Mouse (Mus musculus) brain, adult 2 months (tissue): ENCODE data around the gene Fgfr2.

Source experiments
- DNase-seq: peaks from one replicate; pipeline ENCODE4 v3.0.0; 2011; ENCODE audit warnings: low read depth, low spot score

Fgfr2 gene

DNA sequence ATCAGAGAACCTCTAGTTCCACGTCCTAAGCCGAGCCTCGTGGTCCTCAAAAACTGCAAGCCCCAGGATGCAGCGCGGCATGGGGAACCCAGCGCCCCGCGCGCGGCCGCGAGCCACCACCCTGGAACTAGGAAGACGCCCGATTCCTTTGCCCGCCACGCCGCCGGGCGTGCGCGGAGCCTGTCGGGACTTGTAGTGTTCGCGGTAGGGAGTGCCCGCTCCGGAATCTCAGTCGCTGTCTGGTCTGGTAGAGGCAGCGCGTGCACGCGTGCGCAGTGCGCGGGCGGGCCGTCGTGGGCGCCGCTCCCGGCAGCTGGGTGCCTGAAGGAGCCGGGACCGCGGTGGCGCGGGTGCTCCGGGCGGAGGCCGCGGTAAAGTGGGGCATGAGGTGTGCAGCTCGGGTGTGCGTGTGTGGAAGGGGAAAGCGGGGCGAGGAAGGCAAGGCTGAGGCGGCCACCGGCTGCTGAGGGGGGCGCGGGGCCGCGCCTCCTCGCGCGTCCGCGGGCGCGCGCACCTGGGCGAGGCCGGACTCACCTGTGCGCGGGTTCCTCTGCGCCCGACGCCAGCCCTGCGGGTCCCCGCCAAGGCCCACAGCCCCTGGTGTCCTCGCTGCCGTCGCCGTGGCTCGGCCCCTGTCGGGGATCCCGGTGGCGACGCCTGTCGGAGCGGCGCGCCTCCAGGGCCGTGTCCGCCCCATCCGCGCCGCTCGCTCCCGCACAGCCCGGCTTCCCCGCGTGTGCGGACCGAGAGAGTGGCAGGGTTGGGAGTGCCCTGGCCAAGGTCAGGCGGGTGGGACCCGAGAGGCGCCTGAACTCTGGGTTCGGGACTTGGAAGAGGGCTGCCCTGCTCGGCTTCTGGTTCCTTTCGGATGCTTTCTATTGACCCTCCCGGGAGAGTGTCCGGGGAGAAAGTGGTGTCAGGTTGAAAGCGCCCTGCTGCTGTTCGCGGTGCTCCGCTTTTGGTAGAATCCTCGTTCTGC lies 2257.2 kb downstream of the Fgfr2 start, which contains the start of gene Plekha1:
Gene Plekha1 (plus strand): TSS at position 144 of the 979 bp plus-strand sequence.
- DNase-seq: peak; percentile 100

DNA sequence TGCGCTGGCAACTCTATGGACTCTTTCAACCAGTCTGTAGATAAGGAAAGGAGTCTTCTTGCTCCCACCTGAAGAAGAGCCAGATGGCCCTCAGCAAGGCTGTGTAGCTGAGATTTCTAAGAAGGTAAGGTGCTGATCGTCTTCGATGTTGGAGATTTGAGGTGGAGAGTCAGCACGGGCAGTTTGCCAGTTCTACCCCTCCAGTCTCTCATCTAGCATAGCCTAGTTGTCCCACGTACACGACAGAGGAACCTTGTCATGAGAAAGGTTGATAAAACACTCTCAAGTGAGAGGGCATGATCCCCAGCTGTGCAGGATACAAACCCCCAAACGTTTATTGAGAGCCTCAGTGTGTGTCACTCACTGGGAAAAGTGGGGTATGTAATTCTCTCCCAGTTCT lies 2258.4 kb downstream of the Fgfr2 start:
- DNase-seq: no peak

DNA sequence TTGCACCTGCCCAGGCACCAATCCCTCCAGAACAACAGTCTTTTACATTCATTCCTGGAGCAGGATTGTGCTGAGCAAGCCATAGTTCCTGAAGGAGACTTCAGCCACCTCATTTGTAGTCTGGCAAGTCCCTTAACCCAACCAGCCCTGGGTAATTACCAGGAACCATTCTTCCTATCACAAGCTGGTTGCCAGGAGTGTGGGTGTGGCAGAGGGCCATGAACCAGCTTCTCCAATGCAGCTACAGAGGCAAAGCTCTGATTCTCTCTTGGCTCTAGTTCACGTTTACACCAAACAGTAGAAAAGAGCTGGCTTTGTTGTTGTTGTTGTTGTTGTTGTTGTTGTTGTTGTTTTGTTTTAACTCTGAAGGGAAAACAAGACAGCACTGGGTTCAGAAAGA lies 2260.6 kb downstream of the Fgfr2 start:
- peak; percentile 52 for DNase-seq

DNA sequence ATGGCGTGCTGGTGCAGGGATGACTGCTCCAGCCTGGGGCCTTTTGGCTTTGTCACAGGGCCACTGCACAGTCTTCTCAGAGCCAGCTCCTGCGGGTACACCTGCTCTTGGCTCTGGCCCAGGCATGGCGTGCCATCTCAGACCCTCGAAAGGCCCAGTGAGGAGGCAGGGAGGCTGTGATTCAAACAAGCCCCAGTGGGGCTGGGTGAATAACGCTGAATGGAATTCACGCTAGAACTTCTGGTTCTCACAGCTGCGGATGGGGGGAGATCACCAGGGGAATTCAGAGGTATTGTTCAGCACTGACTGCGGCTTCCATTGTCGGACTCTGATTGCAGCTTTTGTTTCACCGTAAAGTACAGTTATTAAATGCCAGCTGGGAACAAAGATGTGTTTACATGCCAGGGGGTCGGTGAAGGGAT lies 2262.4 kb downstream of the Fgfr2 start:
- DNase-seq: peak; percentile 89

DNA sequence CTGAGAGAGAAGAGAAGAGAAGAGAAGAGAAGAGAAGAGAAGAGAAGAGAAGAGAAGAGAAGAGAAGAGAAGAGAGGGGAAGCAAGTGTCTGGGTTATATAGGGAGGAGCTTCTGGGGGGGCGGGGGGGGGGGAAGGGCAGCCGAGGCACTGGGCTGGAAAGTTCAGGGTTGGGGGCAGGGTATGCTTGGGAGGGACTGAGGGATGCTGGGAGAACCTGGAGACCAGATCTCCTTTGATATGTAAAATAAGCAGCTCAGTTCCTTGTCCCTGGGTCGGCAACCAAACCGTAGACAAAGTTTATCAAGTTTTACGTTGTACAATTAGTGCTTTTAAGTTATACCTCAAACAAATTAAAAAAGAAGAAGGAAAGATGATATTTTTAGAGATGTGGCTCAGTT lies 2263.2 kb downstream of the Fgfr2 start:
- DNase-seq: no peak

DNA sequence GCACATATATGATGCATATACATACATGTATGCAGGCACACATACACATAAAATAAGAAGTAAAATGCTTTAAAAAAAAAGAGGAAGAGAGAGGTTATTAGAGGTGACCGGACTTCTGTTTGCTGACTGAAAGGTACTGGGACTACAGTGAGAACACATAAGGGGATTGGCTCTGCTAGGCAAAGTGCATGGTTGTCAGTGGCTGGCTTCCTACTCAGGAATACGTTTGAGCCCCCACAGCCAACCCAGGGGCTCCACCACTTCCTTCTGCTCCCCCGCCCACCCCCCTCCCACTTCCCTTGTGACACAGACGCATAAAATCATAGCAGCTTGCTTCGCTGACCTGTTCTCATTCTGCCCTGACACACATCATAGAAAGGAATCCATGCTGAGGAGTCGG lies 2265.2 kb downstream of the Fgfr2 start:
- no peak for DNase-seq

DNA sequence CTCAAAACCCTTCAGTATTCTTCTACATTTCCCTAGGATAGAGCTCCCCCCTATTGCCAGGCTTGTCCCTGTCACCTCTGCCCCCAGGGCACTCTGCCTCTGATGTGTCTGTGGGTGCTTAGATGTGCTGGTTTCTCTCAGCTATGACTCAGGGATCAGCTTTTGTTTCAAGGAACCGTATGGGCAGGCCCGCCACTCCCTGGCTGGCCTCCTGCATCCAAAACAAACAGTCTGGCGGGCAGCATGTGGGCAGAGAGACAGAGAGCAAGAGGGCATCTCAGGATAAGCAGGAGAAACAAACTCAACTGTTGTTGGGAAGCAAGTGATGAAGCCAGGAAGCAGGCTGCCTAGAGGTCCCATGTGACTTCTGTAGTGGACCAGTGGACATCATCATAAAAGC lies 2267.5 kb downstream of the Fgfr2 start:
- peak; percentile 85 for DNase-seq

DNA sequence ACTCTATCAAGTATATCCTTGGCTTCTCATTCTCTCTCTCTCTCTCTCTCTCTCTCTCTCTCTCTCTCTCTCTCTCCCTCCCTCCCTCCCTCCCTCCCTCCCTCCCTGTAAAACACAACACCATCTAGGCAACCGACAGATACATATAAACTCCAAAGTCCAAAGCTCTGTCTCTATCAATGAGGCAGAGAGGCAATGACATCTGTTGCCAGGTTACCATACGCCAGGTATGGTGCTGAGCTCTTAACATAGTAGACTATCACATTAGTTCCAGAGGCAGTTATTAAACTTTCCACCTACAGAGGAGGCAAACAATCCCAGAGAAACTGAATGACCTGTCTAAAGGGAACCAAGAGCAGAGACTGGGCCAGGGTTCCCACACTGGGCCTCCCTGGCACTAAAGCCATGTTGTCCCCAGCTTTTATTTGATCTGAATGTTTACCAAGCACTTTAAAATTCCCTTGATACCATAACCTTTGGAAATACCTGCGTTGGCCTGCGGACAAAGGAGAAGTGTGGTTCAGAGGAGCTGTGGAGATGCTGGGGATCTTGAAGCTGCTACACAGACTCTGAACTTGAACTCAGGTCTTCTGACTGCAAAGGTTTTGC lies 2268.4 kb downstream of the Fgfr2 start:
- no peak for DNase-seq

DNA sequence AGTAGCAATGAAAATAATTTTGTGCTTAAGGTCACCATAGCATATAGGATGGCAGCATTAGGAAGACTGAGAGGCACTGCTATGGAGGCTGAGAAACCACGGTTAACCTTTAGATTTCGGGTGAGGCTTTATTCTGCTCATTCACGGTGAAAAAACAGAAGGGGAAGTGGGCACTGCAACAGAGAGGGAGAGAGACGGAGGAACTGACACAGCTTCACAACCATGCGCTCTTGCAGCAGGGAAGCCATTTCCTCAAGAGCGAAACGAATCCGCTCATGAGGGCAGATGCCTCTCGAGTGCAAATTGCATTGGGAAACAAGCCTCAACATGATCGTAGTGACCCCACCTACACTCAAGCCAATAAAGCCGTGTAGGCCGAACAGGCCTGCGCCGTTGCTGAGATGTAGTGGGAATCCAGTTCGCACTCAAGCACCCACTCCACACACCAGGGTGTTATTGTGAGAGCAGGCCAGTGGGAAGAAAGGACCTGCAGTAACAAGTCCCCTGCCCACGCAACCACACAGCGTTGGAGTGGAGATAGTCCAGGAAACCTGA lies 2275.9 kb downstream of the Fgfr2 start:
- no peak for DNase-seq

DNA sequence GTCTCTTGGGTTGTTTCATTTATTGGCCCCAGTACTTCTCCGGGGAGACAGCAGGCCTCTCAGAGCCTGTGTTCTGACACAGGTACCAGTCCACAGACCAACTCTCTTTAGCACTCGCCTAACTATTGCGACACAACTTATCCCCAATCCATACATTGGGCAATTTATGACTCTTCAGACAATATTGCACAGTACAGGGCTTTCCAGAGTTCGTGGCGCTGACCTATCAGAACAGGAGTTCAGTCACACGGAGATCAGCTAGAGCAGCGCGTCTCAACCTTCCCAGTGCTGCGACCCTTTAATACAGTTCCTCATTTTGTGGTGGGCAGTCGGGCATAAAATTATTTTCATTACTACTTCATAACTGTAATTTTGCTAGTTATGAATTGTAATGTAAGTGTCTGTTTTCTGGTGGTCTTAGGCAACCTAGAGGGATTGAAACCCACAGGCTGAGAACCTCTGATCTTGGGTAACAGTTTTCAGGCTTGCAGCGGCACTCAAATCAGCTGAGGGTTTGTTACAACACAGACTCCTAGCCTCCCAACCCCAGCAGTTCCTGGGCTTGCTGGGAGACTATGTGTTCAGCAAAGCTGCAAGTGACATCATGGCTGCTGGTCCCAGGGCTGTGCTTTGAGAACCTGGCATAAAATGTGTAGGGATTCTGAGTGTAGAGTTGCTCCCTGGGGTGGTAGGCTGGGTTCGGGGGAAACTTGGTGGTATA lies 2283.6 kb downstream of the Fgfr2 start:
- DNase-seq: no peak

DNA sequence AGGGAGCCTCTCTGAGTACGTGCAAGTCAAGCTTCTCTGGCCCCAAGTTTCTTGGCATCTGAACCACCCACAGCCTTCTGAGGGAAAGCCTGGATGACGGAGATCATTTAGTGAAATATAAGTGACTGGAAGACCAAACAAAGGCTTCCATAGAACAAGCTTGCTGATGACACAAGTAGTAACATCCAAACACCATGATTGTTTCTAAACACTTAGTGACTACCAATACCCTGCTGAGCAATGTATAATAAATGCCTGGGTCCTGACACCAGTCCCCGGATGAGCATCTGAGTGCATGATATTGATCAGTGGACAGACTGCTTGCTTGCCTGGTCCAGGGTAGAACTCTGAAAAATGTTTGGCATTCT lies 2284.5 kb downstream of the Fgfr2 start:
- DNase-seq: peak; percentile 43

DNA sequence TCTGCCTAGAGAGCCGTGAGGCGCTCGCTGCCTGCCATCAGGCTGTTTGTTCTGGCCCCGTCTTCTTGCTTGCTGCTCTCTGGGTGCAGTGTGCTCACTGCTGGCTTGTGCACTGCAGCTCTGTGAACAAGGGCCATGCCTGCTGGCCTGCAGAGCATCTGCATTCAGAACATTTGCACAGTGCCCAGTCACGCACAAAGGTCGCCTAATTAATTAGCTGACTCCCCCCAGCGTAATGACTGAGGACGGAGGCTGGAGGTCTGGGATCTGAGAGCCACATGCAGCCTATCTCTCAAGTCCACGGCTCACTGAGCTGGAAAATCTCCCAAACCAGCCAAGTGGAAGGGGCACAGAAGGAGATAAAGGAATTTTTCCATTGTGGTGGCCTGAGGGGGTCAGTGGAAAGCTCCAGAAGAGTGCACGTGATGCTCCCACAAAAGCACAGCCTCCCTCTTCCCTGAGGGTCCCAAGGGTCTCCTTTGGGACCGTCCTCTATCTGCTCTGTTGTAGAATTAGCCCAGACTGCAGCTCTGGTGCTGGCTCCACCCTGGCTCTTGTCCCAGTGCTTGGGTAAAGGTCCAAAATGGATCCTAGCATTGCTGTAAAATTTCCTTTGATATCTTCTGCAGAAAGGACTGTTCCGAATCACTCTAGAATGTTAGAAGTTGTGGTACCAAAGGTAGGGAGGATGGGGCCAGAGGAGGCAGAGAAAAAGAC lies 2285.1 kb downstream of the Fgfr2 start:
- DNase-seq: peak; percentile 93

DNA sequence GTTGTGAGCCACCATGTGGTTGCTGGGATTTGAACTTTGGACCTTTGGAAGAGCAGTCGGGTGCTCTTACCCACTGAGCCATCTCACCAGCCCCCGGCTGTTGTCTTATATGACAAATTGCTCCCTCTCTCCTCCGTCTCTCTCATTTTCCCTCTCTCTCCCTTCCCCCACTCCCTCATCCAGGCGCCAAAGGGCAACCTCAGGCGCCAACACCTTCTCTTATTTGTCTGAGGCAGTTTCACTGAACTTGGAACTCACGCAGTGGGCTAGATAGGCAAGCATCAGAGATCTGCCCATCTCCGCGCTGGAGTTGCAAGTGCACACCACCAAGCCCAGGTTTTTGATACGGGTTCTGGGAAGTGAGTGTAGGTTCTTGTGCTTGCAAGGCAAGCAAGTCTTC lies 2287.1 kb downstream of the Fgfr2 start:
- no peak for DNase-seq

DNA sequence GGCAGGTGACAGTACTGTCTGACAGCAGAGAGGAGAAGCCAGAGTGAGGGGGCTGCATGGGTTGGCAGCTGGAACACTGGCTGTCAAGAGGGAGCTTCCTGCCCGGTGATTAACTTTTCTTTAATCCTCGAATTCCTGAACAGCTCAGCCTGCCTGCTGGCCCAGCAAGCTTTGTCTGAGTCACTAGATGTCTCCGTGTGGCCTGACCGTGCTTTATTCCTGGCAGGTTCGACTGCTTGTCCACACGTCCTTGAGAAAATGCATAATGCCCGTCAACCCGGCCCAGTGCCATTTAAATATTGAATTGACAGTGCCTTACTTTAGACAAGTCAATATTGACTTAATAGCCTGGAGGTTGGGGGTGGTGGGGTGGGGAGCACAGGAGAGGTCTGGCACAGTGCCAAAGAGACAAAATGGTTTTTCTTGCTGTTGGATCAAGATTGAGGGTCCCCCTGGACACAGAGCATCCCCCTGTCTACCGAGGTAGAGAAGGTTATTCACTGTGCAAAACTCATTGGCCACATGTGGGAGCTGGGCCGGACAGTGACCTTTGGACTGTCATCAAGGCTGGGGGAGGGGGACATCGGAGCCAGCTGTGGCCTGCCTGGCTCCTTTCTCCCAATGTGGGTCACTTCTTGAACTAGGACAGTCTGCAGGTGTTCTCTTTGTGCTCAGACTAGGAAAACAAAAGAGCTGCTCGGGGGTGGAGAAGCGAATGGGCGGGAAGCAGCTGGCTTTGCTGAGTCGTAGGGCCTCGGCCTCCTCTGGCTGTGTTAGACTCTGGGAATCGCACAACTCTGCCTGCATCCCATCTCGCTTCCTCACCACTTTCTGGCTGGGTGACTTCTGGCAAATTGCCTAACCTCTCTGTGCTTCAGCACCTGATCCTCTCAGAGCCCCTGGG lies 2287.9 kb downstream of the Fgfr2 start:
- peak; percentile 82 for DNase-seq

DNA sequence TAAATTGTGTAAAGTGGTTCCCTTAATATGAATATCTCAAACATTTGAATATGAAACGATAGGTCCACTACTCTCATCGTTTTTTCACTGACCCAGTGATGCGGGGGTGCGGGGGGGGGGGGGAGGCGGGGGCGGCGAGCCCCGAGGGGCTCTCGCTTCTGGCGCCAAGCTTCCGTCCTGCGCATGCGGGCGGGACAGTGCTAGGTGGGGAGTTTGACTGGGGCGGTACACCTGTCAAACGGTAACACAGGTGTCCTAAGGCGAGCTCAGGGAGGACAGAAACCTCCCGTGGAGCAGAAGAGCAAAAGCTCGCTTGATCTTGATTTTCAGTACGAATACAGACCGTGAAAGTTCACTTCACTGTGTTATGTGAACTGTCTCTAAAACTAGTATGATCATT lies 2288.9 kb downstream of the Fgfr2 start:
- peak; percentile 95 for DNase-seq

DNA sequence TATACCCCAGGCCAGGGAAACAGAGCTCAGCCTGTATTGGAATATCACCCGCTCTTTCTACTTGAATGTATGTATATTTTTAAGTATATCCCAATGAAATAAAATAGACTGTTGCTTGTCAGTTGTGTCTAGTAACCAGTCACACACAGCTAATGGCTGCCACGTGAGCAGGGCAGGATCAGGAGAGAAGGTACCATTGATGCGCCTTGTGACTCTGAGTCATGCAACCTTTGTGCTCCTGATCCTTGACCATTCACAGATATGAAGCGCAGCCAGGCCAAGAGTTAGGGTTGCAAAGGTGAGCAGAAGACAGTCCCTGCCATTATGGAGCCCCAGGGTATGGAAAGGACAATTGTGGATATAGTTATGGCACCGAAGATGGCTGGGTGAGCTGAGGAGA lies 2291.6 kb downstream of the Fgfr2 start:
- DNase-seq: no peak

DNA sequence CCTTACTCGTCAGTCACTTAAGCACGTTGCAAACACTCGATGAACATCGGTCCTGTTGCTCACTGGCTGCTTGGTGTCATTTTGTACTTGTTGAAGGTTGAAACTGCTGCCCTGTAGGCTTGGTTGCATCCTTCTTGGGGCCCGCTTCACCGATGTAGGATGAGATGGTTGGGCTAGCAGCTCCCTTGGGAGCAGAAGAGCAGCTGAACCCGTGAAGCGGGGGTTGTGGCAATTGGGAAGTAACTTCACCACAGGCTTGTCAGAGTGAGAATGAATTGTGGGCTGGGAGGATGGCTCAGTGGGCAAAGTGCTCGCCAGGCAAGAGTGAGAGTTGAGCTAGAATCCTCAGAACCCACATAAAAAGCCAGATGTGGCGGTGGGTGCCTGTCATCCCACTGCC lies 2294.7 kb downstream of the Fgfr2 start:
- DNase-seq: no peak

DNA sequence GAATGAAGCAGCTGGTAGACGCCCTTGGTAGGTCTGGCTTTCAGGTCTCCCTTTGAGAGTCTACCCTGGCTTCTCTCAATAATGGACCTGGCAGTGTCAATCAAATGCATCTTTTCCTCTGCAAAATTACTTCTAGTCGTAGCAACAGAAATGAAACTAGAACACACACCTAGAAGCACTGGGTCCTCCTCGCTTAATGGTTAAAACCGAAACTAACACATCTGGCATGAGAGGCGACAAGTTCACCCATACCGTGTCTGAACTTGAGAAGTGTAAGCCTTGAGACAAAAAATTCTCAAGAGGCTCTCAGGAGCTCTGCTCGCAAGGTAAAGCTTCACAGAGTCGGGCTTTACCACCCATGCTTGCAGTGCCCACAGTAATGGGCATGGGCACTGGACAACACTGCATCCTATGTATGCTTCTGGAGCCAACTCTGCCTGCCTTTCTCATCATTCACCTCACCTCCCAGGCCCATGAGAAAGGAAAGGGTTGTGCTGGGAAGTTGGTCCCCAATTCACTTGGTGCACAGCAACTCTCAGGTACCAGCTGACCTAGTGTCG lies 2295.2 kb downstream of the Fgfr2 start:
- DNase-seq: no peak

DNA sequence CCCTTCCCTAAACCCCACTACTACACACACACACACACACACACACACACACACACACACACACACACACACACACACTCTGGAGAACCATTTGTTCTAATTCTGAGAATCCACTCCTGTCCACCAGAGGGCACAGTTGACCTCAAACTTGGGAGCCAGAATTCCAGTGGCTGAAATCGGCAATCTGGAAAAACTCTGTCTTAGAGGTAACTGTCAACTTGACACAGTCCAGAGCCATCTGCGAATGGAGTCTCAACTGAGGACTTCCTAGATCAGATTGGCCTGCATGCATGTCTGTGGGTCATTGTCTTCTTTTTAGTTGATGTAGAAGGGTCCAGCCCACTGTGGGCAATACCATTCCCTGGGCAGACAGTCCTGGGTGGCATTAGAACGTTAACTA lies 2295.7 kb downstream of the Fgfr2 start:
- peak; percentile 86 for DNase-seq

DNA sequence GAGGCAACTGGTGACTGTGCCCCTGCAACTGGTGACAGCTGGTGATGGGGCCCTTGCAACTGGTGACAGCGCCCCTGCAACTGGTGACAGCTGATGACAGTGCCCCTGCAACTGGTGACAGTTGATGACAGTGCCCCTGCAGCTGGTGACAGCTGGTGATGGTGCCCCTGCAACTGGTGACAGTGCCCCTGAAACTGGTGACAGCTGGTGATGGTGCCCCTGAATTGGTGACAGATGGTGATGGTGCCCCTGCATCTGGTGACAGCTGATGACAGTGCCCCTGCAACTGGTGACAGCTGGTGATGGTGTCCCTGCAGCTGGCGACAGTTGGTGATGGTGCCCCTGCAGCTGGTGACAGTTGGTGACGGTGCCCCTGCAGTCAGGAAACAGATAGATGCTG lies 2296.8 kb downstream of the Fgfr2 start:
- DNase-seq: no peak
